Mouse (Mus musculus): ENCODE measurements around the gene Cpz. TPM values are rescaled to one million over a fixed set of nuclear protein-coding genes. Genes with fewer than 3 reads are reported as not detected.
A peak's percentile ranks its signal among the peaks of the same experiment; 100 is the strongest.

Cpz gene
- polyA plus RNA-seq, 2 experiments, result 7.8 to 9.9 TPM

DNA sequence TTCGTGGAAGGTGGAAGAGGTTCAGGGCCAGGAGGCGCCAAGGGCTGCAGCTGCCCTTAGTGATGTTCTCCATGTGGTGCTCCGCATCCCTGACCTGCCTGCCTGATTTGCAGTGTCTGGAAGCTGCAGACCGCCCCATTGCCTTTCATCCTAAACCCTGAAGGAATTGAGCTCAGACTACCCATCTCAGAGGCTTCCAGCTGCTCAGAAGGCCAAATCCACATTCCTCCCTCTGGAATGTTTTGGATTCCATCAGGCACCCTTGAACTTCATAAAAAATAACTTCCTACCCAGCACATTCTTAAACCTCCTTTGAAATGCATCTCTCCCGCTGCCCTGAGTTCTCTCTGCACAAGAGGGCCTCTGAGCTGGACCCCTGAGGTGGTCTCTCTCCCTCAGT is 15.1 kb upstream of the Cpz start:
- WGBS, result 35% methylated on average over 5 of the region's 5 CpGs
- ATAC-seq (ENCODE audit: low FRiP score, low read depth), result no peak
- Histone ChIP-seq H3K36me3 (ENCODE audit: control insufficient read depth, insufficient read depth, low read length) (no peaks in the 10 kb centered on the region), H3K27me3 (ENCODE audit: control insufficient read depth, insufficient read depth, low read length) (no peaks in the 10 kb centered on the region), H3K9ac (ENCODE audit: low read depth, low read length, severe bottlenecking) (0 out of 2 replicates have a peak overlapping the region, but pooled peaks have one; percentile 12), H3K4me2 (replicated peaks; ENCODE audit: low read depth, low read length, severe bottlenecking) (no peak overlapping the region), H3K27ac (replicated peaks; ENCODE audit: low read depth, low read length) (no peak overlapping the region; the same call in 1 of the 2 replicates), H3K9me3 (ENCODE audit: control insufficient read depth, low read length) (no peaks in the 10 kb centered on the region), H3K4me1 (ENCODE audit: control insufficient read depth, insufficient read depth, low read length) (0 out of 2 replicates have a peak, but pooled peaks cover 3% of the 10 kb centered on the region), H3K4me3 (replicated peaks; ENCODE audit: low read length) (no peak overlapping the region)
- TF ChIP-seq POLR2A (IDR thresholded peaks at IDR 0.05; ENCODE audit: borderline replicate concordance, extremely low read depth, insufficient read depth, insufficient read length), result no peak
- no peak for DNase-seq (ENCODE audit: low spot score)

DNA sequence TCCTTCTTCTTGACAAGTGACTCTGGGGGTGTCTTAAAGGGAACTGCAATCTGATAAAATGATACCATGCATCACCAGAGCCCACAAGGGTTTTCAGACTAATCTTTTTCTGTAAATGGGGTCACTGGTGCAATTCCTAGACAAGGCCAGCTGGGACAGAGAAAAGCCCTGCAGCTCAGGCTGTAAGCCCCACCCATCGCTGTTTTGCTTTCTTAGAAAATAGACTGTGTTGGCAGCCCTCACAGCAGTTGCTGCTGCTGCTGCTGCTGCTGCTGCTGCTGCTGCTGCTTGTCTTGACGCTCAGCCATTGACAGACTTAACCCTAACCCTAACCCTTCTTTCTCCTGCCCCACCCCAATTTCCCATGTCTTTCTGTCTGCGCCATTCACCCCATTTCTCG is 14.1 kb upstream of the Cpz start:
- no peaks in the 10 kb centered on the region for H3K27me3 ChIP-seq (ENCODE audit: control insufficient read depth, insufficient read depth, low read length)
- no peaks in the 10 kb centered on the region for H3K36me3 ChIP-seq (ENCODE audit: control insufficient read depth, insufficient read depth, low read length)
- H3K9ac ChIP-seq (ENCODE audit: low read depth, low read length, severe bottlenecking), result no peak overlapping the region
- H3K9me3 ChIP-seq (ENCODE audit: control insufficient read depth, low read length), result no peaks in the 10 kb centered on the region
- DNase-seq (ENCODE audit: low spot score), result no peak
- H3K27ac ChIP-seq (replicated peaks; ENCODE audit: low read depth, low read length), result no peak overlapping the region
- ATAC-seq (ENCODE audit: low FRiP score, low read depth), result no peak
- no peak for TF ChIP-seq POLR2A (IDR thresholded peaks at IDR 0.05; ENCODE audit: borderline replicate concordance, extremely low read depth, insufficient read depth, insufficient read length)
- no peak overlapping the region for H3K4me3 ChIP-seq (replicated peaks; ENCODE audit: low read length)
- no peak overlapping the region for H3K4me2 ChIP-seq (replicated peaks; ENCODE audit: low read depth, low read length, severe bottlenecking)
- 70% methylated on average over 4 of the region's 4 CpGs for WGBS
- H3K4me1 ChIP-seq (ENCODE audit: control insufficient read depth, insufficient read depth, low read length), result 0 out of 2 replicates have a peak, but pooled peaks cover 3% of the 10 kb centered on the region

DNA sequence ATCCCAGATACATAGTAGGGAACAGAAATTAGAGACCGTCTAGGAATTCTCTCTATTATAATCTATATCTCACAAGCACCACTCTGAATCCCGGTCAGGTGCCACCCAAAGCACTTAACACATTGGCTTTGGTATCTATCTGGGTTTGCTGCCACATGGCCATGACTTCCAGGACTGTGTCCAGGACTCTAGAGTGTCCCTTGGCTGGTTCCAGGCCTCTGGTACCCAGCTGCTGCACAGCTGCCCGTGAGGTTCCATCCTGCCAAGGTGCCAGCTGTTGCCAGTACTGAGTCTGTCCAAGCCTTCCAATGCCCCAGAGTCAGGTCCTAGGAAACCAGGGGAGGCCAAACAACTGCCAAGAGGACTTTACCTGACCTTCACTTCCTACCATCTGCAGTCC is 12.5 kb upstream of the Cpz start:
- 82% methylated on average over 3 of the region's 3 CpGs for WGBS
- Histone ChIP-seq H3K9me3 (ENCODE audit: control insufficient read depth, low read length) (no peaks in the 10 kb centered on the region), H3K4me3 (replicated peaks; ENCODE audit: low read length) (no peak overlapping the region), H3K27me3 (ENCODE audit: control insufficient read depth, insufficient read depth, low read length) (no peaks in the 10 kb centered on the region), H3K4me1 (ENCODE audit: control insufficient read depth, insufficient read depth, low read length) (0 out of 2 replicates have a peak, but pooled peaks cover 3% of the 10 kb centered on the region), H3K4me2 (replicated peaks; ENCODE audit: low read depth, low read length, severe bottlenecking) (no peak overlapping the region), H3K36me3 (ENCODE audit: control insufficient read depth, insufficient read depth, low read length) (no peaks in the 10 kb centered on the region), H3K27ac (replicated peaks; ENCODE audit: low read depth, low read length) (no peak overlapping the region), H3K9ac (ENCODE audit: low read depth, low read length, severe bottlenecking) (no peak overlapping the region)
- no peak for ATAC-seq (ENCODE audit: low FRiP score, low read depth)
- DNase-seq (ENCODE audit: low spot score), result no peak
- TF ChIP-seq POLR2A (IDR thresholded peaks at IDR 0.05; ENCODE audit: borderline replicate concordance, extremely low read depth, insufficient read depth, insufficient read length), result no peak

DNA sequence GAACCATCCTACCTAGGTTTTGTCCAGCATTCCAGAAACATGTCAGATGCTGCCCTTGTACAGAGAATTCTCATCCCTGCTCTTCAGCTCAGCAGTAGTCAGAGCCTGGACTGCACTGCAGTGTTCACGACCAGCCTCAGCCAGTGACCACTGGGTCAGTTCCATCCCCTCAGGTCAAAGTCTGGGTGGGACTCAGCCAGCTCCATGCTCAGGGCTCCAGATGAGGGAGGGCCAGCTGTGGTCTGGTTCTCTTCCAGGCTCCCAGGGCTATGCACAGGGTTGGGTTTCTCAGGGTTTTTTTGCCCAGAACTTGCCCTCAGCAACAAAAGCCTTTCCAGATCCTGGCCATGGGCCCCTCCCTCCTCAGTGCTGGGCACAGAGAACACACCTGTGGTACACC is 12.0 kb upstream of the Cpz start:
- H3K4me1 ChIP-seq (ENCODE audit: control insufficient read depth, insufficient read depth, low read length), result 0 out of 2 replicates have a peak, but pooled peaks cover 3% of the 10 kb centered on the region
- no peak for TF ChIP-seq POLR2A (IDR thresholded peaks at IDR 0.05; ENCODE audit: borderline replicate concordance, extremely low read depth, insufficient read depth, insufficient read length)
- no peaks in the 10 kb centered on the region for H3K27me3 ChIP-seq (ENCODE audit: control insufficient read depth, insufficient read depth, low read length)
- H3K27ac ChIP-seq (replicated peaks; ENCODE audit: low read depth, low read length), result no peak overlapping the region
- H3K4me3 ChIP-seq (replicated peaks; ENCODE audit: low read length), result no peak overlapping the region
- ATAC-seq (ENCODE audit: low FRiP score, low read depth) (no peak), DNase-seq (ENCODE audit: low spot score) (no peak)
- WGBS, result 83% methylated on average over 1 of the region's 1 CpGs
- H3K4me2 ChIP-seq (replicated peaks; ENCODE audit: low read depth, low read length, severe bottlenecking), result no peak overlapping the region
- no peaks in the 10 kb centered on the region for H3K36me3 ChIP-seq (ENCODE audit: control insufficient read depth, insufficient read depth, low read length)
- no peak overlapping the region for H3K9ac ChIP-seq (ENCODE audit: low read depth, low read length, severe bottlenecking)
- H3K9me3 ChIP-seq (ENCODE audit: control insufficient read depth, low read length), result no peaks in the 10 kb centered on the region

DNA sequence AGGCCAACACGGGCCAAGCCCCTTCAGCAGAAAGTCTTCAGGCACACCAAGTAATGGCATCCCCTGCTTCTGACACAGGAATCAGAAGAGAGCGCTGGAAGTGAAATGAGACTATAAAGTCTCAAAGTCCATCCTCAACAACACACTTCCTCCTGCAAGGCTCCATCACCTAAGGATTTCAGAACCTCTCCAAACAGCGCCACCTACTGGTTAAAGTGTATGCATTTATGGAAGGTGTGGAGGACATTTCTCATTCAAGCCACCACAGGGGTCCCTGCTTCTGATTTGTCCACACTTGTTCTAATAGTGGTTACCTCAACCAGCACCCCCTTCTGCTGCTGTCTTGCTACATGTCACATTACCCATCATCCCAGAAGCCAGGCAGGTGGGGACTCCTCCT is 10.8 kb upstream of the Cpz start:
- Histone ChIP-seq H3K9ac (ENCODE audit: low read depth, low read length, severe bottlenecking) (no peak overlapping the region), H3K27me3 (ENCODE audit: control insufficient read depth, insufficient read depth, low read length) (no peaks in the 10 kb centered on the region), H3K9me3 (ENCODE audit: control insufficient read depth, low read length) (no peaks in the 10 kb centered on the region), H3K4me3 (replicated peaks; ENCODE audit: low read length) (no peak overlapping the region), H3K36me3 (ENCODE audit: control insufficient read depth, insufficient read depth, low read length) (no peaks in the 10 kb centered on the region), H3K27ac (replicated peaks; ENCODE audit: low read depth, low read length) (no peak overlapping the region), H3K4me2 (replicated peaks; ENCODE audit: low read depth, low read length, severe bottlenecking) (no peak overlapping the region), H3K4me1 (ENCODE audit: control insufficient read depth, insufficient read depth, low read length) (0 out of 2 replicates have a peak, but pooled peaks cover under 1% of the 10 kb centered on the region)
- DNase-seq (ENCODE audit: low spot score), result no peak
- 67% methylated on average over 3 of the region's 3 CpGs for WGBS
- no peak for TF ChIP-seq POLR2A (IDR thresholded peaks at IDR 0.05; ENCODE audit: borderline replicate concordance, extremely low read depth, insufficient read depth, insufficient read length)
- no peak for ATAC-seq (ENCODE audit: low FRiP score, low read depth)

DNA sequence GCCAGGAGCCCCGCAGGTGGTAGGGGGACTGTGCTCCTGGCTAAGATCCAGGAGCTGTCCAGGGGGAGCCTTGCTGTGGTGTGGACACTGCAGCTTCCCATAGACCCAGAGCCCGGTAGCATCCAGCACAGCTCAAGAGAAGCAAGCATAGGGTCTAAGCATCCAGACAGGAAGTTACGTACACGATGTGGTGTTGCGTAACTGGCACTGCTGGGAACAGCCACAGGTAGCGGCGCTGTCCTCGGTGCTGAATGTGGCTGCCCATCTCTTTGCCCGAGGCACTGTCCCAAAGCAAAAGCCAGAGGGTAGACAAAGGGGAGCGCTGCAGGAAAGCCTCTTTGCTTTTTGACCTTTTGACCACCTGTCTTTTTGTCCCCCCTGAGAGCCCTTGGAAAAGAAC is 6.1 kb upstream of the Cpz start:
- no peak overlapping the region for H3K9ac ChIP-seq (ENCODE audit: low read depth, low read length, severe bottlenecking)
- H3K4me3 ChIP-seq (replicated peaks; ENCODE audit: low read length), result no peak overlapping the region
- no peak overlapping the region for H3K4me2 ChIP-seq (replicated peaks; ENCODE audit: low read depth, low read length, severe bottlenecking)
- no peak overlapping the region for H3K27ac ChIP-seq (replicated peaks; ENCODE audit: low read depth, low read length)
- no peaks in the 10 kb centered on the region for H3K27me3 ChIP-seq (ENCODE audit: control insufficient read depth, insufficient read depth, low read length)
- DNase-seq (ENCODE audit: low spot score), result peak; percentile 63
- no peaks in the 10 kb centered on the region for H3K36me3 ChIP-seq (ENCODE audit: control insufficient read depth, insufficient read depth, low read length)
- no peaks in the 10 kb centered on the region for H3K9me3 ChIP-seq (ENCODE audit: control insufficient read depth, low read length)
- TF ChIP-seq POLR2A (IDR thresholded peaks at IDR 0.05; ENCODE audit: borderline replicate concordance, extremely low read depth, insufficient read depth, insufficient read length), result no peak
- 9% methylated on average over 10 of the region's 10 CpGs for WGBS
- peak; percentile 44; the same call in 1 of the 2 replicates for ATAC-seq (ENCODE audit: low FRiP score, low read depth)
- no peaks in the 10 kb centered on the region for H3K4me1 ChIP-seq (ENCODE audit: control insufficient read depth, insufficient read depth, low read length)
